Mouse (Mus musculus) layer of hippocampus, postnatal 10 days (tissue): ENCODE measurements at regions not wholly inside any gene's neighbourhood (a gene's known extent, or its start where the extent isn't known, plus 50 kb on each side); places are given as distances from the start of the nearest gene placed in this dataset.

Source experiments
- DNase-seq, 2 experiments: peaks; one replicate each; pipeline ENCODE4 v3.0.0; 2021; ENCODE audit warnings: low spot score in 2 of 2

GRCm38 (mm10) chr14:67181586-67181985 lies 1172.6 kb upstream of the Gulo start:
- no peak for DNase-seq

DNA sequence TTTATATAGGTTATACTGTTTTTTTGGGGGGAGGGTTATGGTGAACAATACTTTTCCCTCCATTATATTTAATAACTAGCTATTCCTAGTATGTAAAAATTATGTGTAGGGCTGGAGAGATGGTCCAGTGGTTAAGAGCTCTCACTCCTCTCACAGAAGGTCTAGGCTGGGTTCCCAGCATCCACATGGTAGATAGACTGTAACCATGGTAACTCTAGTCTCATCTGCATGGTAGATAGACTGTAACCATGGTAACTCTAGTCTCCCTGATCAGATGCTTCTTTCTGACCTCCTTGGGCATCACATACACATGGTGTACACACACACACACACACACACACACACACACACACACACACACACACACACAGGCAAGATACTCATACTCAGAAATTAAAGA lies 1170.5 kb upstream of the Gulo start:
- peak in 1 of 2 experiments; percentile 28 for DNase-seq

DNA sequence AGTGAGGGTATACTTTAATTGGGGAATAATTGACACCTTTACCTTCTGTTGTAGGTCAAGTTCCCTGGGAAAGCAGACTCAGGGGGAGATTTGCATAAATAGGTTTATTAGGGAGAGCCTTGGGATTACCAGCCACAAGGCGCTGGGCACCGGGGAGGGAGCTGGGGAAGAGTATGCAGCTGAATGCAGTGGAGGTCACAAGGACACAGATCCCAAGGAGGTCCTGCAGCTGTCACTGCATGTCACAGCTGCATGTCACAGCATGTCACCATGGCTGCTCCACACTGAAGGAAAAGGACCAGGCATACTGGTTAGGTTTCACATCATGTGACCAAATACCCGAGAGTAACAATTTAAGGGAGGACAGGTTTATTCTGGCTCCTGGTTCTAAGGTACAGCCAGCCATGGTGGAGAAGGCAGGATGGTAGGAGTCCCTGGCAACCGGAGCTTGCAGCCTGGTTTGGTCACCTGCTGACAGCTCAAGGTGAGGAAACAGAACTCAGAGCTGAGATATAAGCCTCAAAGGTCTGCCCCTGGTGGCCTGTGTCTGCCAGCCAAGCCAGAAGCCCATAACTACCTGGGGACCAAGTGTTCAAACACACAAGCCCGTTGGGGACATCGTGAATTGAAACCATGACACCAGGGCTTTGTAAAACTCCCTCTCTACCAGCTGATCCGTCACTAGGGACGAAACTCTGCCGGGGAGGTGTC lies 1169.5 kb upstream of the Gulo start:
- no peak for DNase-seq

DNA sequence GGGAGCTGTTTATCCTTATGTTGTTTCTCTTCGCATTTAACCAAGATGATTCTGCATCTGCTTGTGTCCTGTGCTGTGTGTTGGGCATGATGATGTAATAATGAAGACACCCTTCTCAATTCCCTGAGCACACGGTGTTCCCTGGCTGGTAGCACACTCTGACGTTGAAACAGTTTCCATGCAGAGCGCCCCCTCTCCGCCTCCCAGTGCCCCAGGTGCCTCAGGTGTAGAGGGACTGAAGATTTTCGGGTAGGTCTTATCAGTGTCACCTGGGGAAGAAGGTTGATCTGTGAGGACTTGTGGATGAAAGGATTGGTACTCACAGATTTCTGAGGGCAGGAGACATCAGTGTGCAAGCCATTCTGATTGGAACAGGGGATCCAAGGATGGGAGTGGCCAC lies 1167.7 kb upstream of the Gulo start:
- DNase-seq = no peak

- no peak for DNase-seq
Observed at GRCm38 (mm10) chr14:67176100-67176499, 1167.1 kb upstream of the Gulo start.

DNA sequence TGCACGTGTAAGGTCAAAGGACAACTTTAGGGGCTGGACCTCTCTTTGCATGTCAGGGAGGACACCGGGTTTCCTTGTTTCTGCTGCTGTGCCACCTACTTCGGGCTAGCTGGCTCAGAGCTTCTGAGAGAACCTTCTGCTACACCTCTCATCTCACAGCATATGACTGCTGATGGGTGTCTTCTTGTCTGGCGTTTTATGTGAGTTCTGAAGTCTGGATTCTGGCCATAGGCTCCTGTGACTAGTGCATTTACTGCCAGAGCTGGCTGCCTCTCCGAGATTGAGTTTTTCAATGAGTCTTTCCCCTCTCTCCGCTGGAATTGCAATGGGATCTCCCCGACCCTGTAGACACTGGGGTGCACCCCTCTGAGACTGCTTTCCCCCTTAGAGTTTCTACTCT lies 1165.9 kb upstream of the Gulo start:
- DNase-seq = no peak

DNA sequence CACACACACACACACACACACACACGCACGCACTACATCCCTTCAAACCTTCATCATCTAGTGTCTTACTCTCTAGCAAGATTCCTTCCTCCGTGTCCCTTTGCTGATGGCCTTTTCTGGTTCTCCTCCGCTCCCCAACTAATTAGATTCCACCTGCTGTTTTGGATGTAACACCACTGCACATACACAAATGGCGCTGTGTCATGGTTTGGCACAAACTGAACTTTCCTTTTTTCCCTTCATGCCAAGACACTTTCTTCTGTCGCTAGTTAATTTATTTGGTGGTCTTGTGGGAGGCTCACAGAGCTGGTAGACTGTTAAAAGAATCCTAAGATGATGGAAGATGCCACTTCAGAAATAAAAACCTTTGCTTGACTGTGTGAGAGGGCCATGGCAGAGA lies 1161.8 kb upstream of the Gulo start:
- no peak for DNase-seq

- DNase-seq = no peak
Observed at GRCm38 (mm10) chr14:67170248-67170647, 1161.2 kb upstream of the Gulo start.

DNA sequence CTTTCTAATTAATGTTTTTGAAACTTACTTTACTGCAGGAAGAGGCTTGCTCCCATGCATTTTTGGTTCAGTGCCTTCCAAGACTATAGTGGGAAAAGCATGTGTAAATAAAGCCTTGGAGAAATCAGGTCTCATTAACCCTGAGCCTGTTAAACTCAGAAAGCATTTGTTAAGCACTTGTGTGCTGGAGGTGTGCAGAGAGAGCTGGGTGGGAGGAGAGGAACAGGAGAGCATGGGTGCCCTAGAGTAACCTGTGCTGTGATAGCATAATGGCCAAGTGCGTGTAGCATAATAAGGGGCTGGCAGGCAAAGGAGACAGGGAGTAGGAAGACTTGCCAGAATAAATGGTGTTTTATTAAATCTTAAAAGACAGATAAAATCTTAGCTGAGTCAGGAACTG lies 1160.2 kb upstream of the Gulo start:
- no peak for DNase-seq

DNA sequence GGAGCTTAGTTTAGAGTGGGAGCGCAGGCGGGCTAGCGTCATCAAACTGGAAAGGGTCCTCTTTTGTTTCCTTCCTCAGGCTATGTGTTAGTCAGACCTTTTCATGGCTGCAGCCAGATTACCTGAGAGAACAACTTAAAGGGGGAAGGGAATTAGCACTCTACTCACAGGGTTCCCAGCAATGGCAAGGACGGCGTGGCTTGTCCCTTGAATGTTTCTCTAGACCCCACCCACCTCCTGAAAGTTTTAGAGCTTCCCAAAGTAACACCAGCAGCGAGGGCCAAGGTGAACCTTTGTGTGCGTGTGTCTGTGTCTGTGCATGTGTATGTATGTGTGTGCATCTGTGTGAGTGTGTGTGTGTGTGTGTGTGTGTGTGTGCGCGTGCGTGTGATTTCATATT lies 1151.0 kb upstream of the Gulo start:
- DNase-seq = no peak

DNA sequence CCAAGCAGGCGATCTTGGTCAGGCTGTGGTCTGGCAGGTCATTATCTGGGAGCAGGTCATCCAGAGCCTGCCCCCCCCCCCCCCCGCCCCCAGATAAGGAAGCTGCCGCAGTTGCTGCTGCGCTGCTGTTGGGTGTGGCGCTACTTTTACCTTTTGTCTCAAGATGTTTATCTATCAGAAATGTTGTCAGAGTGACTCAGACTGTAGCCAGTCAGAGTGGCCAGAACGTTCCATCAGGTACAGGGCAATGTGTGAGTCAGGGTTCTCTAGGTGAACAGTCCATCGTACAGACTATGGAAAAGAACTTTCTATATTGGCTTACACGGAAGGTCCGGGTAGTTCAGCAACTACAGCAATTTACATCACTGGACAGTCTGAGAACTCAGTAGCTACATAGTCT lies 1149.9 kb upstream of the Gulo start:
- no peak for DNase-seq

DNA sequence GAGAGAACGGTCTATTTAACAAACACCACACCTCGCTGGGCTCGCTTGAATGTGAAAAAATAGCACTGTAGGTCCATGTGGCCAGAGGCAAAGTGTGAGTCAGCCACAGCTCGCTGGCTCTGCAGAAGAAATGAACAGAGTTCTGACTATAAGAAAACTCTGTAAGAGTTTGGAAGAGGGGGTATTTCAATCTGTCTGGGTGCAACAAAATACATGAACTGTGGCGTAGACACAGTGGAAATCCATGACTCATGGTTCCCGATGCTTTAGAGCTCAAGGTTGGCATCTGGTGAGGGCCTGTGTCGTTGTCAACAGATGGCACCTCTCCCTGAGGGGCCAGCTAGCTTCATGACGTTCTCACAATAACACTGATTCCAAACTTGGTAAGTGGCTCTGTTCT lies 1147.4 kb upstream of the Gulo start:
- DNase-seq = no peak

- no peak for DNase-seq
Observed at GRCm38 (mm10) chr14:67153621-67154020, 1144.6 kb upstream of the Gulo start.

DNA sequence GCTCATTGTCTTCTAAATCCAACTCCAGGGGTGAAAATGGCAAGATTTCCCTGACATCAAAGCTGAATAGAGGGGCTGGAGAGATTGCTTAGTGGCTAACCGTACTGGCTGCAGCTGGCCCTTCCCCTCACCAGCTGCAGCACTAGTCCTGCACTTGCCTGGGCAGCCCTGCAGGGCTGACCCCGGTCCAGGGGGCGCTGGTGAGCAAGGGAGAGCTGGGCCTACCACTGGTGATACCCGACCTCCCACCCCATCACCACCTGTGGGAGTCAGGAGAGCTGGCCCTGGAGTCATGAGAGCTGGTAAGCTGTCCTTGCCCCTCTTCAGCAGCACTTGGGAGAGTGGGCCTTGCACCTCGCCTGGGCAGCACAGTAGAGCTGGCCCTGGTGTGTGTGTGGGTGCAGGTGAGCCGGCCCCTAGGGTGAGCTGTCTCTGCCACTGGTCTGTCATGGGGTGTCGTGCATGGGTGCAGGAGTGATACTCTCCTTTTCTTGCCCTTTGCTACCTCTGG lies 1141.0 kb upstream of the Gulo start:
- DNase-seq = no peak

GRCm38 (mm10) chr14:67149091-67149490 lies 1140.1 kb upstream of the Gulo start:
- DNase-seq = no peak

DNA sequence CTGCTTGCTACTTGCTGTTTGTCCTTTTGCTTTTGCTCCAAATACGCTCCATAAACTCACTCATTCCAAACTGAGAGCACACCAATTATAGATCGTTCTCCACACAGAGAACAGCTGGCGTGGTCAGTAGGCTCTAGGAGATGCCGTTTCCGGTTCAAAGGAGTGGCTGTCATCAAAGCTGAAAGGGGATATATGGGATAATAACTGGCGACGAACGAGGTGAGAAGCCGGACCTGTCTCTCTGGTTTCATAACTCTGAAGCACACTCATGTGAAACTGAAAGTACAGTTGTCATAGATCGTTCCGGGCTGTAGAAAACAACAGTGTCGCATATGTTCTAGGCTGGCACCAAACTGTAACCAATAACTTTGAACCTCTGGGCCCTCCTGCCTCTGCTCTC lies 1137.6 kb upstream of the Gulo start:
- DNase-seq = no peak

DNA sequence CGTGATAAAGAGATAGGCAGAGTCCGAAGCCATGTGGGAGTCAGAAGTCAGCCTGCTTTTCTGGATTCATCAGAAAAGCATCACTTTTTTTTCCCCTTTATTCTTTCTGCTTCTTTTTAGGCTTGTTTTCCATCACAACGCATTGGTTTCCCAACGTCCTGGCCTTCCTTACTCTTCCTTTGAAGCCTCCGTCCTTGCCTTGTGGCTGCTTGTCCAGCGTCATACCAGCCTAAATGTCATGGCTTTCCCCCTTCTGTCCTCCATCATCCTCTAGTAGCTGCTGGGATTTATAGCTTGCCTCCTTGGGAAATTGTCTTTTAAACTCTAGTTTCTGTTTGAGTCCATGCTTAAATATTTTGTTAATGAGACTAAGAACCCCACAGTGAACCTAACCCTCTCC lies 1136.0 kb upstream of the Gulo start:
- no peak for DNase-seq

DNA sequence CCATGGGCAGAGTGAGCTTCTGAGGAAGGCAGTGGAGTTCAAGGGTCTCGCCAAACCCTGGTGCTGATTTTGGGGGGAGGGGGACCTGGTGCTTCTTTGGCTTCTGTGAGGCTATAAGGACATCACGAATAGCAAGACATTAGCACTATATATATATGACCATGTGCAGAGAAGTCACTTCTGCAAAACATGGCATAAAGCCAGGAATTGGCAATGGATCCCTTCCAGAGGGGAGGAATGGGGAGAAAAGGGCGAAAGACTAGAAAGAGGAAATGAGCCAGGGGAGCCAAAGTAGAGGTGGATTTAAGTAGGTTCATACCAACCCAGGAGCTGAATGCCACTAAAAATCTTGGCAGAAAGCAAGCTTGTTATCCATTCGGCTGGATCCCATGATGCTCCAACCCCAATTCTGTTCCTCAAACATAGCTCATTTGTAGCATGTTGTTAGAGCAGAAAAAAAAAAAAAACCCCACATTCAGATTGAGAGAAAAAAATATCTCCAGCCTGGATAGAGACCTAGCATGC lies 1135.5 kb upstream of the Gulo start:
- DNase-seq = no peak

DNA sequence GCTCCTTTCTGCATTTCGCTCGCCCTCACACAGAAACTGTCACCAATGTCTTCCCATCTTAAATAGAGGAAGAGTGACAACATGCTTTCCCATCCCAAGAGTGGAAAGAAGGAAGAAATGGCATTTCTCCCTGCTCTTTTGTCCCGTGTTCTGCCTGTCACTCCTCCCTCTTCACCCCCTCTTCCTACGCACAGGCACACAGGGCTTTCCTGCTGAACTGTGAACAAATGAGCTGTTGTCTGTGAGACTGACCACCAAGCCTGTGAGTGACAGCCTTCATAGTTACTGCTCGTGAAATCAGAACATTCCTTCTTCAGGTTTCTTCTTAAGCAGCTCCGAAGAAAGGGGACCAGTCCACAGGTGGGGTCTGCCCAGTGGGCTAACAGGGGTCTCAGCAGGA lies 1134.8 kb upstream of the Gulo start:
- DNase-seq = no peak

GRCm38 (mm10) chr14:67142556-67143250 lies 1133.7 kb upstream of the Gulo start:
- DNase-seq = peak in 1 of 2 experiments; percentile 28

- DNase-seq = peak; percentile 71 to 79
Observed at GRCm38 (mm10) chr14:67141581-67142441, 1132.8 kb upstream of the Gulo start.

DNA sequence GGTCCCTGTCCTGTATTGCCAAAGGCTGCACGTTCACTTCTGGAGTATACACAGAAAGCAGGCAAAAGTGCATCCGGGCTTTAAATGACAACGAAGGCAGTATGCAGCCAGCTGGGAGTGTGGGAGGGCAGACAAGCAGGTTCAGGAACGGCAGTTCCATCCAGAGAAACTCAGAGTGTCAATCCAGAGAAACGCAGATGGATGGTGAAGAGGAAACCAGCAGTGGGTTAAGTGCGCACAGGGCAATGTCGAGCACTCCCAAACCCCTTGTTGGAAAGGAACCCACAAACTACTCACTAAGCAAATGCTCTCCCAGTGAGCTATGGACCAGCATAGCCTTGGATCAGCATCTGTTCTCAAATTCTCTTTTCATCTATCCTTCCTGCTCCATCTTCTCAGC lies 1132.1 kb upstream of the Gulo start:
- peak; percentile 51 to 54 for DNase-seq
